ENCODE assay signal across 8 mouse cellular contexts in the genomic region with DNA sequence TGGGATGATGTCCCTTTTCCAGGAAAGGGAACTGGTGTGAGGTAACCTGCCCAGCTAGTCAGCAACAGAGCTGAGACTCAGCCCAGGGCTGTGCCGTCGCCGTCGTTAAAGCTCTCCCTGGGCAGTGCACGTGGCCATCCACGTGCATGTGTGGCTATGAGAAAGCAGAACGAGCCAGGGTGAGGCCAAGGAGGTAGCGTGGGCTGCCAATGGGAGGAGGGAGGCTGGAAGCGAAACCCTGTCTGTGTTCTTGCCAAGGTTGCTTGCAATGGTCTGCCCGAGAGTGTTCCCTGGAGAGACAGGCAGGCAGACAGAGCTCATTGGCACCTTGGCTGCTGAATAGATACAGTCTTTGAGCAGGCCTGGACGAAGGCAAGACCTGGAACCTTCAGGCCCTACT. TPM values are rescaled to one million over a fixed set of nuclear protein-coding genes. Genes with fewer than 3 reads are reported as not detected.
DNase-seq lines count a peak whose midpoint lies in the region; ATAC-seq and TF ChIP-seq lines count a peak whose summit lies in the region.

No protein-coding gene starts in this region.

- TF ChIP-seq CTCF in layer of hippocampus, adult 2 months (conservative IDR thresholded peaks at IDR 0.05) = no peak

- peak; percentile 87 to 89 for DNase-seq in kidney, adult 8-10 months
- no peak for DNase-seq in kidney, postnatal 14 days
- DNase-seq in adrenal gland, postnatal 10 days = peak; percentile 78
- peak; percentile 43 to 68 for DNase-seq in layer of hippocampus, adult 2 months (ENCODE audit: low spot score in 2 of 2)
- DNase-seq in skeletal muscle tissue, adult 2 months (ENCODE audit: low read depth, low spot score) = peak; percentile 98
- no peak for DNase-seq in embryo, embryonic 11 days
- DNase-seq in thymus, postnatal 0 days (ENCODE audit: low spot score) = no peak

- peak overlapping the region; percentile 51; the same call in 1 of the 2 replicates for H3K27ac ChIP-seq in layer of hippocampus, adult 2 months

- no peak overlapping the region for H3K4me3 ChIP-seq in layer of hippocampus, adult 2 months

- 0 out of 2 replicates have a peak, but pooled peaks have one; percentile 32 for ATAC-seq in common myeloid progenitor, adult 5-6 weeks (replicated peaks; ENCODE audit: low read depth, poor library complexity, severe bottlenecking)

RNA-seq across cellular contexts. Expression of a gene that starts 36.7 kb away (rescaled TPM):
- total RNA-seq in adrenal gland, postnatal 10 days (2021) = 10 to 100 TPM; 80.0 to 89.0 TPM
- total RNA-seq in common myeloid progenitor, adult 5-6 weeks (2017) = 0.73 and 1.4 TPM in 2 replicates
- 10 to 100 TPM; 61.1 to 61.2 TPM for total RNA-seq in layer of hippocampus, adult 2 months (2021)
- polyA plus RNA-seq in thymus, postnatal 0 days (2015; fragmentation: Nextera tagmentation; extraction: Ambion mirVana) = 8.6 and 8.7 TPM in 2 replicates

Comparison
In these comparisons a context has a peak if more than half of its experiments do, and no peak if none do; other contexts are left out.
1. DNase-seq: peak in kidney, adult 8-10 months (2 of 2), adrenal gland, postnatal 10 days (single experiment), layer of hippocampus, adult 2 months (2 of 2) and skeletal muscle tissue, adult 2 months (single experiment); none in kidney, postnatal 14 days (single experiment), embryo, embryonic 11 days (single experiment) and thymus, postnatal 0 days (single experiment).
2. RNA of a gene that starts 36.7 kb away (total RNA-seq): 80.0 to 89.0 TPM in adrenal gland, postnatal 10 days and 61.1 to 61.2 TPM in layer of hippocampus, adult 2 months; 0.73 to 1.4 TPM in common myeloid progenitor, adult 5-6 weeks; every median in the first group is over 10 times any median in the second.